Mouse (Mus musculus): Measurements from ENCODE around the gene Micall2. TPM values are rescaled to one million over a fixed set of nuclear protein-coding genes. Genes with fewer than 3 reads are reported as not detected.
A peak's percentile ranks its signal among the peaks of the same experiment; 100 is the strongest.

Gene Micall2
- total RNA-seq, 2 experiments from 2014 or later = 2.2 to 3.7 TPM

- intact Hi-C loops (cut with DNase I) = no loop called here
- no peak overlapping the region for H3K27ac ChIP-seq
- no peak for DNase-seq (ENCODE audit: extremely low spot score in 1 of 2, low spot score in 2 of 2)
- H3K4me3 ChIP-seq = no peak overlapping the region
- no peak for TF ChIP-seq CTCF (IDR thresholded peaks at IDR 0.05)
These were observed 41.7 kb downstream of the Micall2 start for GRCm38 (mm10) chr5:139694292-139694988.

- intact Hi-C loops (cut with DNase I) = no loop called here
- no peak for TF ChIP-seq CTCF (IDR thresholded peaks at IDR 0.05)
- no peak overlapping the region for H3K27ac ChIP-seq
These were observed 45.3 kb downstream of the Micall2 start for GRCm38 (mm10) chr5:139690791-139691190.

DNA sequence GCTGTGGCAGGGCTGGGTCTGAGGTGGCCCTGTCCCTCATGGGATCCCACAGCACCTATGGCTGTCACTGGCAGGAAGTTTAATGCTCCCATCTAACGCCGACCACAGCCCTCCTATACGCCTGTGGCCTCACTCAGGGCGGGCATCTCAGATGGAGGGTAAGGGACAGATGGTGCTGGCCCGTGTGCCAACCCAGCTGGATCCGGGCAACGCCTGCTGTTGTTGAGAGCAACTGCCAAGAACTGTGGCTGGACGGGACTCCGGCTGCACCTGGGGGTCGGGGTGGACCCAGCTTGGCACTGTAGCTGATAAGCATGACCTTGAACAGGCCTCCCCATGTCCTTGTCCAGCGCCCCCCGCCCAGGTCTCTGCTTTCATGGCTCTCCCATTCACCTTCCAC lies 47.8 kb downstream of the Micall2 start:
- intact Hi-C loops (cut with DNase I) = loop anchor here (5.0 kb wide), 1 partner anchor 151 kb away; no protein-coding TSS in a partner anchor
- TF ChIP-seq CTCF (IDR thresholded peaks at IDR 0.05) = no peak
- no peak for DNase-seq (ENCODE audit: extremely low spot score in 1 of 2, low spot score in 2 of 2)
- Histone ChIP-seq H3K4me3 (no peak overlapping the region), H3K27ac (no peak overlapping the region)

More at GRCm38 (mm10) chr5:139690791-139691190, 45.3 kb downstream of the Micall2 start:
- no peak for DNase-seq (ENCODE audit: extremely low spot score in 1 of 2, low spot score in 2 of 2)
- H3K4me3 ChIP-seq = no peak overlapping the region

GRCm38 (mm10) chr5:139687646-139688045 lies 48.5 kb downstream of the Micall2 start:
- intact Hi-C loops (cut with DNase I) = loop anchor here (5.0 kb wide), 1 partner anchor 150 kb away; no protein-coding TSS in a partner anchor
- DNase-seq (ENCODE audit: extremely low spot score in 1 of 2, low spot score in 2 of 2) = peak in 1 of 2 experiments; percentile 22

DNA sequence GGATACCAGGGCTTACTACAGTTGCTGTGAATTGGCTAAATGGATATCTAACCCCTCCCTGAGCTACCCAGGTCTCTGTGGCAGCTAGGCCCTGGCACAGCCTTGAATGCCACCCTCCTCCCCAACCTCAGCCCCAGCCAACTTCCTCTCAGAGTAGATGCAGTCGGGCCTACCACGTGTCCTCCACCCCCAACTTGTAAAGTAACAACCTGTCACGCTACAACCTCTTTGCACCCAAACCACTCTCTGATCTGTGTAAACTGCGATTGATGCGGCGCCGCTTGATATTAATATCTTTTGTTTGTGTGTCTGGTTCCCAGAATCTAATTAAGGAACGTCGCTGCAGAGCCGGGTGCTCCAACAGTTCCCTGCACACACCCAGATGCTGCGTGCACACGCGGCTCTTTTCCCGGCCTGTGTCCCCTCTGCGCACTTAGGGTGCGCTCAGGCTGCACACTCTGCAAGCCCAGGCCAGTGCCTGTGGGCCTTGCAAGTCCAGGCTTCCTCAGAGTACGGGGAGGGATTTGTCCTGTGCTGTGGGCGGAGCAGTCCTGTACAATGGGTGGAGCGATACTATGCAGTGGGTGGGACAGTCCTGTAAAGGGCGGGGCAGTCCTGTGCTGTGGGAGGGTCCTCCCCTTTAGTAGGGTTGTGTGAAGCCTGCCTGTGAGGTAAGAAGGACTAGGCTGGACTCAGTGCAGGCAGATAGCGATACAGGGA lies 49.4 kb downstream of the Micall2 start:
- no peak overlapping the region for H3K27ac ChIP-seq
- TF ChIP-seq CTCF (IDR thresholded peaks at IDR 0.05) = no peak
- no peak overlapping the region for H3K4me3 ChIP-seq
- DNase-seq (ENCODE audit: extremely low spot score in 1 of 2, low spot score in 2 of 2) = peak in 1 of 2 experiments; percentile 20
- intact Hi-C loops (cut with DNase I) = loop anchor here (5.0 kb wide), 1 partner anchor 149 kb away; no protein-coding TSS in a partner anchor

More at GRCm38 (mm10) chr5:139687646-139688045, 48.5 kb downstream of the Micall2 start:
- Histone ChIP-seq H3K4me3 (no peak overlapping the region), H3K27ac (no peak overlapping the region)
- peak; percentile 72 for TF ChIP-seq CTCF (IDR thresholded peaks at IDR 0.05)

- Histone ChIP-seq H3K27ac (no peak overlapping the region), H3K4me3 (no peak overlapping the region)
- TF ChIP-seq CTCF (IDR thresholded peaks at IDR 0.05) = no peak
- no peak for DNase-seq (ENCODE audit: extremely low spot score in 1 of 2, low spot score in 2 of 2)
- intact Hi-C loops (cut with DNase I) = no loop called here
These were observed 52.9 kb downstream of the Micall2 start for GRCm38 (mm10) chr5:139683228-139683627.

DNA sequence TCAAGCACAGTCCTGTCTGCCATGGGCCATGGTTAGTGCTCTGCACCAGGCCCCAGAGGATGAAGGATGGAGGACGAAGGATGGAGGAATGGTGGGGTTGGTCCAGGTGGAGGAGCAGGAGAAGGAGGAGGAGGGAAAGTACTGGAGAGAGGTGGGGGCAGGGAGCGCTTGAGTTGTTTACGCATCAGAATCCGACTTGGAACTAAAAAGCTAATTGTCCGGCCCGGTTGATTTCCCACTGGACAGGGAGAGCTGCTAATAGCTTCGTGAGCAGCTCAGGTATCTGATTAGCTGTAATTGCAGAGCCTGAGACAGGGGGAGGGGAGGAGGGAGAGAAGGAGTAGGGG lies 53.5 kb downstream of the Micall2 start:
- Histone ChIP-seq H3K4me3 (no peak overlapping the region), H3K27ac (no peak overlapping the region)
- no peak for TF ChIP-seq CTCF (IDR thresholded peaks at IDR 0.05)
- intact Hi-C loops (cut with DNase I) = no loop called here
- no peak for DNase-seq (ENCODE audit: extremely low spot score in 1 of 2, low spot score in 2 of 2)

DNA sequence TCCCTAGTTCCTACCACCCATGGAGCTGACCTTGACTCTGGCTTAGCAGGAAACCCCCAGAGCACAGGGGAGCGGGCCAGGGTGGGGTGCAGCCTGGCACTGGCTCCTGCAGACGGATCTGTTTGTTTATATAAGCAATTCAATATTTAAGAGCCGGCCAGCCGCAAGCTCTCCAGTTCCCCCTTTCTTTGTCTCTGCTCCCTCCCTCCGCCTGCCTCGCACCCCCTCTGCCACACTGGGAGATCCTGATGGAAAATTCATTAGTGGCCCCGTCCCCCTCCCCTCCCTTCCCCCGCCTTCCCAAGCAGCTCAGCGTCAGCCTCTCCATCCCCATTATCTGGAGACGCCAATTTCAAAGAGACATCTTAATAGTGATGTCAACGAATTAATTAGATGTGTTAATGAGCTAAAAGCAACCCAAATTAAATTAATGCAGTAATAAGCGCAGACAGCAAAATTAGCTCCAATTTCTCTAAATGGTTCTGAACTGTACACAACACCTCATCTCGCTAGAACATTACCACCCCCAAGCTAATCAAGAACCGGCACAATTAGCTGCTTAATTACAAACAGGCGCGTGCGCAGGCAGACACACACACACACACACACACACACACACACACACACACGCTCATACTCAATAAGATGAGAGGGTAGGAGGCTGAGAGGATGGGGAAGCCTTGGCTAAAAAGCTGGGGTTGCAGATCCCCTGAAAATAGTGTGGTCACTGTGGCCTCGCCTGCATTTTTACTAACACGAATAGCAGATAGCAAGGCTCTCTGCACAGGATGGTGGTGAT lies 54.1 kb downstream of the Micall2 start:
- no peak for TF ChIP-seq CTCF (IDR thresholded peaks at IDR 0.05)
- no peak for DNase-seq (ENCODE audit: extremely low spot score in 1 of 2, low spot score in 2 of 2)
- intact Hi-C loops (cut with DNase I) = no loop called here
- Histone ChIP-seq H3K4me3 (no peak overlapping the region), H3K27ac (no peak overlapping the region)

DNA sequence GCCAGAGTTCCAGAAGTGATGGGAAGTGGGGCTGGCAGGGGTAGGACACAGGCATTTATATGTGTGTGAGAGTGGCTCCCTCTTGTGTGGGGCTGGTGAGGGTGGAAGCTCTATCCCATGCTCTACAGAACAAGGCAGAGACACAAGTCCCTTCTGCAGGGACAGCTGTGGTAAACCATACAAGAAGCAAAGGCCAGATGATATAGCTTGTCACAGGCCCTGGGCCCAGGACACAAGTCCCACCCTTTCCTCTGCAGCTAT lies 60.5 kb downstream of the Micall2 start:
- DNase-seq (ENCODE audit: extremely low spot score in 1 of 2, low spot score in 2 of 2) = no peak
- intact Hi-C loops (cut with DNase I) = no loop called here

GRCm38 (mm10) chr5:139674940-139675706 lies 61.0 kb downstream of the Micall2 start:
- no peak for TF ChIP-seq CTCF (IDR thresholded peaks at IDR 0.05)
- no peak overlapping the region for H3K27ac ChIP-seq
- no peak overlapping the region for H3K4me3 ChIP-seq
- intact Hi-C loops (cut with DNase I) = no loop called here
- DNase-seq (ENCODE audit: extremely low spot score in 1 of 2, low spot score in 2 of 2) = no peak

More for the DNA sequence above, 60.5 kb downstream of the Micall2 start:
- TF ChIP-seq CTCF (IDR thresholded peaks at IDR 0.05) = no peak
- H3K4me3 ChIP-seq = no peak overlapping the region
- H3K27ac ChIP-seq = no peak overlapping the region

GRCm38 (mm10) chr5:139669380-139669779 lies 66.8 kb downstream of the Micall2 start:
- no peak for DNase-seq (ENCODE audit: extremely low spot score in 1 of 2, low spot score in 2 of 2)
- peak; percentile 47 for TF ChIP-seq CTCF (IDR thresholded peaks at IDR 0.05)
- Histone ChIP-seq H3K27ac (no peak overlapping the region), H3K4me3 (no peak overlapping the region)
- intact Hi-C loops (cut with DNase I) = loop anchor here (5.0 kb wide), 1 partner anchor 312 kb away; no protein-coding TSS in a partner anchor

All from left cerebral cortex, adult 2 months (tissue).